ENCODE assay signal across 2 mouse cellular contexts in the genomic region with DNA sequence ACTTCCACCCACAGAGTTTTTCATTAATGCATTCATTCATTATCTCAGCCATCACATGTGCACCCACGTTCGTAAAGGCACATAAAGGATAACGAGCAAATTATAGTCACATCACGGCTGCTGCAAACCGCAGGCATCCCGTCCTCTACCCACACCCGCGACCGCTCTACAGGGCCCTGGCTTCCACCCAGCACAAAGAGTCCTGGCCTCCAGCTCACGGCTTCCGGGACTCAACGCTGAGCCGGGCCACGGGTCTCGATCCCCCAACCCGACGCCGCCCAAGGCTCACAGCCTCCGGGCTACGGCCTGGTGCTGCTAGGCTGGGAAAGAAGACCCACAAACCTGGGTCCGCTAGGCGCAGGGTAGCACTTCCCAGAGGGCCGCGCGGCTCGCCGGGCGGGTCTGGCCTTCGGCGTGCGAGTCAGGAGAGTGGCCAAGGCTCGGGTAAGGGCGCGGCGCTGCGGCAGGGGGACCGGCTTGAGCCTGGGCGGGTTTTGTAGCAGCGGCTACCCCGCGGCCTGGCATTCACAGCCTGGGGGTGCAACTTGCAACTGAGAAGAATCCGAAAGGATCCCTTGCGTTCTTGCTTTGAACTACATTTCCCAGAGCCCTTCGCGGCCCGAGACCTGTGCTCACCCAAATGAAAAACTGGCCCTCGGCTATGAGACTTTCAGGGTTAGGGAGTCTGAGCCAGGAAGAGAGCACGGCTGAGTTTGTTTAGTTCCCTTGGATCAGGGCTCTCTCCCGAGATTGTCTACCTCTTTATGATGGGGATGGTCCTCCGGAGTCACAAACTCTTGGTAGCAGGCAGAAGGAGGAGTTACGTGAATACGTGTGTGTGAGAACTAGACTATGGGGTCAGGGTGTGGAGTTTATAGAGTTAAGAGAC.
TF ChIP-seq lines count a peak whose summit lies in the region.

A gene (minus strand): TSS at position 577 of the 889 bp plus-strand sequence.

TF ChIP-seq in C2C12, 6 proteins besides CTCF, POLR2A, EP300 and RAD21 (continued from another document):
- TF ChIP-seq MYOD1 (IDR thresholded peaks at IDR 0.05; ENCODE audit: control insufficient read depth, insufficient read length, low read depth), result no peak

TF ChIP-seq in myocyte, 11 proteins besides CTCF, POLR2A, EP300 and RAD21 (continued from another document):
- peak in 1 of 3 experiments; percentile 3 for TF ChIP-seq MYOG (IDR thresholded peaks at IDR 0.05; ENCODE audit: control insufficient read depth in 1 of 3, insufficient read depth in 1 of 3, insufficient read length in 2 of 3, low read depth in 2 of 3)
- TF ChIP-seq E2F4 (IDR thresholded peaks at IDR 0.05; ENCODE audit: insufficient read depth), result no peak
- TF ChIP-seq TCF12 (IDR thresholded peaks at IDR 0.05; ENCODE audit: insufficient read depth, poor library complexity, severe bottlenecking), result no peak
- no peak for TF ChIP-seq SRF (IDR thresholded peaks at IDR 0.05; ENCODE audit: control insufficient read depth, insufficient read length, low read depth)
- TF ChIP-seq TCF3 (IDR thresholded peaks at IDR 0.05; ENCODE audit: insufficient read length, low read depth), result no peak
- no peak for TF ChIP-seq MAX (IDR thresholded peaks at IDR 0.05; ENCODE audit: low read depth)
- no peak for TF ChIP-seq POLR2AphosphoS2 (IDR thresholded peaks at IDR 0.05; ENCODE audit: insufficient read length, low read depth)
- TF ChIP-seq USF1 (IDR thresholded peaks at IDR 0.05; ENCODE audit: low read depth), result no peak
